ENCODE assay signal across 10 mouse cellular contexts in the genomic region with DNA sequence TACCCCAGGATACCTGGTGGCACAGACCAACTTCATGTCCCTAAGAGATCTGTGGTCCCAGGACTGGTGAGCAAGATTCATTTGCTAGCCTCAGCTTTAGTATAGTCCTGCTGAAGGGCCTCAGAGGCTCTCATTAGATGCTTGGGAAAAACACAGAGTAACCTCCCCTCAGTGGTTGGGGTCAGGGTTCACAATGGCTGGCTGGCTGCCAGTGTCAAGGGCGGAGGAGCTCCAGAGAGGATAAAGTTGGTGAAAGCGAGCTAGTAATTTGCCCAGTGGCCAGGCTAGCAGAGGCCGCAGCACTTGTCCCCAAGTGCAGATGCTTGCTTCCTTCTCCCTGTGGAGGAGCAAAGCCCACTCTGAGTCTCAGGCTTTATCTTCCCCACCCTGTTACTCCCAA.
DNase-seq lines count a peak whose midpoint lies in the region; ATAC-seq and TF ChIP-seq lines count a peak whose summit lies in the region.
"Had no signal": no experiment of that assay in that cellular context is flagged by ENCODE, and none has a peak within 500 bp of the region (broad histone marks: within the 10 kb centered on the region; RNA-seq: fewer than 3 reads in every experiment).

No protein-coding gene starts in this region.

- DNase-seq in hindbrain, embryonic 11.5 days (ENCODE audit: low spot score): peak; percentile 57
- no peak for DNase-seq in hindbrain, postnatal 0 days (ENCODE audit: low spot score)
- DNase-seq in embryonic facial prominence, embryonic 11.5 days (ENCODE audit: low spot score): peak; percentile 15
- DNase-seq in midbrain, embryonic 14.5 days: peak; percentile 38
- DNase-seq in frontal cortex, postnatal 25 days (ENCODE audit: low spot score in 2 of 2): no peak
- DNase-seq in layer of hippocampus, adult 2 months (ENCODE audit: low spot score in 2 of 2): no peak
- DNase-seq: gastrocnemius, postnatal 25 days; thymus, adult 2 months had no signal

- H3K27ac ChIP-seq in hindbrain, embryonic 11.5 days (ENCODE audit: low read depth, low read length): no peak overlapping the region
- H3K27ac ChIP-seq in hindbrain, postnatal 0 days: no peak overlapping the region
- no peak overlapping the region for H3K27ac ChIP-seq in embryonic facial prominence, embryonic 11.5 days (replicated peaks; ENCODE audit: low read depth, low read length)
- no peak overlapping the region for H3K27ac ChIP-seq in kidney, embryonic 15.5 days
- H3K27ac ChIP-seq in midbrain, embryonic 14.5 days (replicated peaks; ENCODE audit: low read depth, low read length): no peak overlapping the region
- H3K27ac ChIP-seq in layer of hippocampus, adult 2 months: no peak overlapping the region

- no peak overlapping the region for H3K4me3 ChIP-seq in hindbrain, embryonic 11.5 days (ENCODE audit: low read depth, low read length)
- no peak overlapping the region for H3K4me3 ChIP-seq in hindbrain, postnatal 0 days (ENCODE audit: low read length)
- no peak overlapping the region for H3K4me3 ChIP-seq in embryonic facial prominence, embryonic 11.5 days (ENCODE audit: low read depth, low read length)
- H3K4me3 ChIP-seq in kidney, embryonic 15.5 days (replicated peaks): no peak overlapping the region
- no peak overlapping the region for H3K4me3 ChIP-seq in midbrain, embryonic 14.5 days (replicated peaks; ENCODE audit: low read depth, low read length)
- H3K4me3 ChIP-seq in layer of hippocampus, adult 2 months: no peak overlapping the region

- no peaks in the 10 kb centered on the region for H3K36me3 ChIP-seq in hindbrain, embryonic 11.5 days (ENCODE audit: control insufficient read depth, insufficient read depth, low read length)
- H3K36me3 ChIP-seq in hindbrain, postnatal 0 days (ENCODE audit: insufficient read depth, low read length): no peaks in the 10 kb centered on the region
- no peaks in the 10 kb centered on the region for H3K36me3 ChIP-seq in embryonic facial prominence, embryonic 11.5 days (replicated peaks; ENCODE audit: control insufficient read depth, insufficient read depth, low read depth, low read length)
- H3K36me3 ChIP-seq in kidney, embryonic 15.5 days: no peaks in the 10 kb centered on the region
- H3K36me3 ChIP-seq in midbrain, embryonic 14.5 days (ENCODE audit: control insufficient read depth, insufficient read depth, low read length): no peaks in the 10 kb centered on the region

- no peak overlapping the region for H3K9ac ChIP-seq in hindbrain, embryonic 11.5 days (ENCODE audit: low read depth, low read length)
- H3K9ac ChIP-seq in hindbrain, postnatal 0 days (replicated peaks; ENCODE audit: low read length): no peak overlapping the region
- H3K9ac ChIP-seq in embryonic facial prominence, embryonic 11.5 days (replicated peaks; ENCODE audit: low read length): no peak overlapping the region
- no peak overlapping the region for H3K9ac ChIP-seq in kidney, embryonic 15.5 days
- H3K9ac ChIP-seq in midbrain, embryonic 14.5 days (replicated peaks; ENCODE audit: low read length): no peak overlapping the region

- H3K4me2 ChIP-seq in hindbrain, embryonic 11.5 days (replicated peaks; ENCODE audit: low read depth, low read length): no peak overlapping the region
- H3K4me2 ChIP-seq in hindbrain, postnatal 0 days (ENCODE audit: low read depth, low read length): no peak overlapping the region
- no peak overlapping the region for H3K4me2 ChIP-seq in embryonic facial prominence, embryonic 11.5 days (ENCODE audit: low read depth, low read length)
- no peak overlapping the region for H3K4me2 ChIP-seq in kidney, embryonic 15.5 days
- H3K4me2 ChIP-seq in midbrain, embryonic 14.5 days (ENCODE audit: low read length): no peak overlapping the region

- no peaks in the 10 kb centered on the region for H3K9me3 ChIP-seq in hindbrain, embryonic 11.5 days (ENCODE audit: control insufficient read depth, low read length)
- no peaks in the 10 kb centered on the region for H3K9me3 ChIP-seq in hindbrain, postnatal 0 days (ENCODE audit: low read length)
- H3K9me3 ChIP-seq in embryonic facial prominence, embryonic 11.5 days (replicated peaks; ENCODE audit: control insufficient read depth, low read length): no peaks in the 10 kb centered on the region
- H3K9me3 ChIP-seq in kidney, embryonic 15.5 days (replicated peaks): no peaks in the 10 kb centered on the region
- H3K9me3 ChIP-seq in midbrain, embryonic 14.5 days (ENCODE audit: control insufficient read depth, low read length): no peaks in the 10 kb centered on the region

- no peak; the same call in 1 of the 2 replicates for ATAC-seq in hindbrain, embryonic 11.5 days (ENCODE audit: low FRiP score)
- no peak for ATAC-seq in hindbrain, postnatal 0 days
- no peak for ATAC-seq in embryonic facial prominence, embryonic 11.5 days (replicated peaks; ENCODE audit: insufficient number of reproducible peaks, low FRiP score, low TSS enrichment, low read depth)
- peak; percentile 67 for ATAC-seq in kidney, embryonic 15.5 days (replicated peaks; ENCODE audit: low FRiP score)
- no peak for ATAC-seq in midbrain, embryonic 14.5 days (ENCODE audit: low FRiP score, low TSS enrichment)
- ATAC-seq in granulocyte monocyte progenitor cell, adult 5-6 weeks (replicated peaks; ENCODE audit: poor library complexity, severe bottlenecking): no peak

- no peaks in the 10 kb centered on the region for H3K4me1 ChIP-seq in hindbrain, embryonic 11.5 days (replicated peaks; ENCODE audit: control insufficient read depth, insufficient read depth, low read length)
- H3K4me1 ChIP-seq in hindbrain, postnatal 0 days (ENCODE audit: insufficient read depth, low read length): 0 out of 2 replicates have a peak, but pooled peaks cover 3% of the 10 kb centered on the region
- no peaks in the 10 kb centered on the region for H3K4me1 ChIP-seq in embryonic facial prominence, embryonic 11.5 days (ENCODE audit: control insufficient read depth, insufficient read depth, low read length)
- H3K4me1 ChIP-seq in kidney, embryonic 15.5 days: peaks cover 7% of the 10 kb centered on the region; the same call in 1 of the 2 replicates
- peaks cover 15% of the 10 kb centered on the region for H3K4me1 ChIP-seq in midbrain, embryonic 14.5 days (ENCODE audit: control insufficient read depth, insufficient read depth, low read length)

- WGBS in hindbrain, embryonic 11.5 days: 23% methylated on average over 3 of the region's 3 CpGs
- WGBS in hindbrain, postnatal 0 days: 56% methylated on average over 3 of the region's 3 CpGs
- WGBS in embryonic facial prominence, embryonic 11.5 days: 42% methylated on average over 3 of the region's 3 CpGs
- WGBS in kidney, embryonic 15.5 days: 20% methylated on average over 3 of the region's 3 CpGs
- 17% methylated on average over 3 of the region's 3 CpGs for WGBS in midbrain, embryonic 14.5 days

- H3K27me3 ChIP-seq in hindbrain, embryonic 11.5 days (ENCODE audit: control insufficient read depth, insufficient read depth, low read length): no peaks in the 10 kb centered on the region
- H3K27me3 ChIP-seq in hindbrain, postnatal 0 days (ENCODE audit: insufficient read depth, low read length): peaks cover 3% of the 10 kb centered on the region; the same call in 1 of the 2 replicates
- no peaks in the 10 kb centered on the region for H3K27me3 ChIP-seq in embryonic facial prominence, embryonic 11.5 days (ENCODE audit: control insufficient read depth, insufficient read depth, low read length)
- peaks cover 13% of the 10 kb centered on the region; the same call in 1 of the 2 replicates for H3K27me3 ChIP-seq in kidney, embryonic 15.5 days
- H3K27me3 ChIP-seq in midbrain, embryonic 14.5 days (ENCODE audit: control insufficient read depth, insufficient read depth, low read length): no peaks in the 10 kb centered on the region

- TF ChIP-seq CTCF in hindbrain, postnatal 0 days (IDR thresholded peaks at IDR 0.05; ENCODE audit: low read depth): no peak
- TF ChIP-seq CTCF in layer of hippocampus, adult 2 months (conservative IDR thresholded peaks at IDR 0.05): no peak

Comparison
In these comparisons a context has a peak if more than half of its experiments do, and no peak if none do; other contexts are left out.
1. DNase-seq: peak in hindbrain, embryonic 11.5 days (single experiment), embryonic facial prominence, embryonic 11.5 days (single experiment) and midbrain, embryonic 14.5 days (single experiment); none in hindbrain, postnatal 0 days (single experiment), frontal cortex, postnatal 25 days (0 of 2) and layer of hippocampus, adult 2 months (0 of 2).